Mouse (Mus musculus): ENCODE results near the gene Reg3b. TPM values are rescaled to one million over a fixed set of nuclear protein-coding genes. Genes with fewer than 3 reads are reported as not detected.

Gene Reg3b
- polyA plus RNA-seq (2015; fragmentation: Nextera tagmentation; extraction: Ambion mirVana): not detected in 2 replicates

GRCm38 (mm10) chr6:78370357-78370756, at the start of gene Reg3b:
Reg3b (plus strand) TSS chr6:78370657.

GRCm38 (mm10) chr6:78378765-78379164, 8.3 kb downstream of the Reg3b start, which contains the start of gene Reg3d:
Reg3d (minus strand) TSS chr6:78378865.

GRCm38 (mm10) chr6:78380409-78380808, 10.0 kb downstream of the Reg3b start, which contains the start of gene Reg3a:
Reg3a (plus strand) TSS chr6:78380709.

GRCm38 (mm10) chr6:78395323-78395722, 24.9 kb downstream of the Reg3b start, which contains the start of gene Reg2:
Reg2 (plus strand) TSS chr6:78395623.

GRCm38 (mm10) chr6:78422411-78422810, 52.0 kb downstream of the Reg3b start, which contains the start of gene Reg1:
Reg1 (plus strand) TSS chr6:78422711.

Other genes with a start within 250 kb of the Reg3b start
- not detected in 2 replicates for gene Reg3d, start 8.2 kb downstream of the Reg3b start, polyA plus RNA-seq (2015; fragmentation: Nextera tagmentation; extraction: Ambion mirVana)
- gene Reg3a, start 10.1 kb downstream of the Reg3b start, polyA plus RNA-seq (2015; fragmentation: Nextera tagmentation; extraction: Ambion mirVana): not detected in 2 replicates
- gene Reg2, start 25.0 kb downstream of the Reg3b start, polyA plus RNA-seq (2015; fragmentation: Nextera tagmentation; extraction: Ambion mirVana): not detected in 2 replicates
- 0.57 TPM in 1 of 2 replicates, not detected in the other for gene Reg1, start 52.1 kb downstream of the Reg3b start, polyA plus RNA-seq (2015; fragmentation: Nextera tagmentation; extraction: Ambion mirVana)
- not detected in 2 replicates for gene Reg3g, start 98.2 kb downstream of the Reg3b start, polyA plus RNA-seq (2015; fragmentation: Nextera tagmentation; extraction: Ambion mirVana)

All from adrenal gland, postnatal 0 days (tissue).